Mouse (Mus musculus) liver, postnatal 0 days (tissue): ENCODE measurements around the gene Trmt11.
A peak's percentile ranks its signal among the peaks of the same experiment; 100 is the strongest.

Experiments used
- CTCF ChIP-seq: sonication (generic); IDR thresholded peaks from 2 replicates; pipeline ENCODE4 v1.5.1; 2016; ENCODE audit warnings: antibody characterized with exemption, low read depth
- EP300 ChIP-seq: IDR thresholded peaks from 2 replicates; pipeline ENCODE4 v1.6.1; 2016; ENCODE audit warnings: antibody characterized with exemption, low read depth, mild to moderate bottlenecking

DNA sequence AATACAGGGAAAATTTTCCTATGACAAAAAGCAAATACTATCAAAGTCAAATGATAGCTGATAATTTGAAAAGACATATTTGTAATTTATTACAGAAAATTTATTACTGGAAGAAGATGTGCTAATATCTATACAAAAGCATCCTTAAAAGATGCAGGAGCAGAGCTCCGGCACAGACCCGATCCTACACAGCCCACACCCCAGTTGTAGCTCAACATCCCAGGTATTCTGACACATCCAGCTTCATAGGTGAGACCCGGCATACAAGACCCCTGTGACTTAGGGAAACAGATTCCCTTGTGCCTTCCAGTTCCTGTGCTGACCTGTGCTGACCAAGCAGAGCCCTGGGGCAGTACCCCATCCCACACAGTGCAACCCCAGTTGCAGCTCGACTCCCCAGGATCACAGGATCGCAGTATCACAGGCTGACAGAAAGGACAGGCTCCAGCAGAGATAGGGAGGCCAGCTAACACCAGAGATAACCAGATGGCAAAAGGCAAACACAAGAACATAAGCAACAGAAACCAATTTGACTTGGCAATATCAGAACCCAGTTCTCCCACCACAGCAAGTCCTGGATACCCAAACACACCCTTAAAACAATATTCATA lies 22.8 kb downstream of the Trmt11 start:
- TF ChIP-seq CTCF (no peak), EP300 (peak; percentile 74)
